Comparison of ENCODE assay signal across 8 mouse cellular contexts in genomic region chr9:14174324-14175040, GRCm38 (mm10).
DNase-seq lines count a peak whose midpoint lies in the region; ATAC-seq lines count a peak whose summit lies in the region.
"Had no signal": no experiment of that assay in that cellular context is flagged by ENCODE, and none has a peak within 500 bp of the region (broad histone marks: within the 10 kb centered on the region; RNA-seq: fewer than 3 reads in every experiment).

No protein-coding gene starts in this region.

- no peak overlapping the region for H3K9ac ChIP-seq in forebrain, embryonic 15.5 days (replicated peaks)
- 0 out of 2 replicates have a peak overlapping the region, but pooled peaks have one; percentile 2 for H3K9ac ChIP-seq in limb, embryonic 13.5 days

- no peaks in the 10 kb centered on the region for H3K36me3 ChIP-seq in forebrain, embryonic 15.5 days
- H3K36me3 ChIP-seq in limb, embryonic 13.5 days: no peaks in the 10 kb centered on the region

- peak overlapping the region; percentile 51; the same call in 1 of the 2 replicates for H3K27ac ChIP-seq in forebrain, embryonic 15.5 days (replicated peaks)
- H3K27ac ChIP-seq in limb, embryonic 13.5 days: peak overlapping the region; percentile 95

- ATAC-seq in forebrain, embryonic 15.5 days (replicated peaks): peak; percentile 75
- peak; percentile 66 for ATAC-seq in limb, embryonic 13.5 days (ENCODE audit: low FRiP score, low read depth)

- 69% methylated on average over 3 of the region's 3 CpGs for WGBS in forebrain, embryonic 15.5 days
- WGBS in limb, embryonic 13.5 days: 51% methylated on average over 3 of the region's 3 CpGs

- peak; percentile 18 to 45 for DNase-seq in right cerebral cortex, adult 2 months (ENCODE audit: low spot score in 2 of 2)
- no peak for DNase-seq in right cerebral cortex, postnatal 14 days
- no peak for DNase-seq in thymus, adult 18-20 months
- DNase-seq in gastrocnemius, adult 8-10 months (ENCODE audit: low spot score in 2 of 2): no peak
- DNase-seq in urinary bladder, postnatal 14 days (ENCODE audit: low spot score): no peak
- DNase-seq: thymus, postnatal 14 days had no signal

- H3K27me3 ChIP-seq in forebrain, embryonic 15.5 days: no peaks in the 10 kb centered on the region
- no peaks in the 10 kb centered on the region for H3K27me3 ChIP-seq in limb, embryonic 13.5 days

- no peak overlapping the region for H3K4me2 ChIP-seq in forebrain, embryonic 15.5 days (replicated peaks)
- H3K4me2 ChIP-seq in limb, embryonic 13.5 days (replicated peaks): peak overlapping the region; percentile 58

- H3K4me1 ChIP-seq in forebrain, embryonic 15.5 days: peaks cover 32% of the 10 kb centered on the region
- H3K4me1 ChIP-seq in limb, embryonic 13.5 days: peaks cover 60% of the 10 kb centered on the region

- no peaks in the 10 kb centered on the region for H3K9me3 ChIP-seq in forebrain, embryonic 15.5 days
- no peaks in the 10 kb centered on the region for H3K9me3 ChIP-seq in limb, embryonic 13.5 days

- H3K4me3 ChIP-seq in forebrain, embryonic 15.5 days: no peak overlapping the region
- H3K4me3 ChIP-seq in limb, embryonic 13.5 days: no peak overlapping the region

Comparison
In these comparisons a context has a peak if more than half of its experiments do, and no peak if none do; other contexts are left out.
1. DNase-seq: peak in right cerebral cortex, adult 2 months (2 of 2); none in right cerebral cortex, postnatal 14 days (single experiment), thymus, adult 18-20 months (0 of 2), gastrocnemius, adult 8-10 months (0 of 2) and urinary bladder, postnatal 14 days (single experiment).